Mouse (Mus musculus): ENCODE measurements around the gene Rbp2.

DNA sequence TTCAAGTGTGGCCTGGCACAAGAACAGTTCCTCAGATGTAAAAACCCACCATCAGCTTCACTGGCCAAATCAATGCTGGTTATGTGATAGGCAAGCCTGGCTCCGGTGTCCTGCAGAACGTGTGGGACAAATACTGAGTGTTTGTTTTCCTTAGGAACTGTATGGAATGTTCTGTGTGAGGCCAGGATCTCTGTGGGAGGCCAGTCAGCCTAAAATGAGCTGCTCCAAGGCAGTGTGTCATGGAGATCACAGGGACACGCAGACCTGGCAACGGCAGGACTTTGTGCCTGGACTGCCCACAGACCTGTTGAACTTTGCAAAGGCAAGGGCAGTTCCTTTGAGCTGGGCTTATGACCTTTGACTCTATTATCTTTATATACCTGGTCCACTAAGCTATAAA, 4.2 kb downstream of the Rbp2 start:
- no peak for TF ChIP-seq POLR2A (IDR thresholded peaks at IDR 0.05; ENCODE audit: low read depth, low read length)
- no peak for TF ChIP-seq CTCF (IDR thresholded peaks at IDR 0.05; ENCODE audit: extremely low read depth, insufficient read depth, insufficient read length, insufficient replicate concordance)
